8 mouse cellular contexts compared by ENCODE assay signal in genomic region chr8:84011705-84012498, GRCm38 (mm10). TPM values are rescaled to one million over a fixed set of nuclear protein-coding genes. Genes with fewer than 3 reads are reported as not detected.
DNase-seq lines count a peak whose midpoint lies in the region; ATAC-seq lines count a peak whose summit lies in the region.

TSS of gene 2210011C24Rik (minus strand) at chr8:84012171.

- H3K36me3 ChIP-seq in heart, embryonic 15.5 days = no peaks in the 10 kb centered on the region
- no peaks in the 10 kb centered on the region for H3K36me3 ChIP-seq in megakaryocyte, embryonic 14.5 days (replicated peaks; ENCODE audit: low read length)

- no peak for ATAC-seq in heart, embryonic 15.5 days (replicated peaks; ENCODE audit: insufficient number of reproducible peaks, insufficient read depth, low FRiP score, low read depth)

- H3K4me3 ChIP-seq in heart, embryonic 15.5 days = peak within 1 kb of the TSS; percentile 62
- H3K4me3 ChIP-seq in megakaryocyte, embryonic 14.5 days (replicated peaks) = peak within 1 kb of the TSS; percentile 93

- peak within 1 kb of the TSS; percentile 61 for H3K9ac ChIP-seq in heart, embryonic 15.5 days

- no peaks in the 10 kb centered on the region for H3K9me3 ChIP-seq in heart, embryonic 15.5 days (replicated peaks)
- peaks cover 10% of the 10 kb centered on the region for H3K9me3 ChIP-seq in megakaryocyte, embryonic 14.5 days

- H3K4me2 ChIP-seq in heart, embryonic 15.5 days = peak within 1 kb of the TSS; percentile 100

- WGBS in heart, embryonic 15.5 days = 1% methylated on average over 45 of the region's 45 CpGs

- peak; percentile 67 for DNase-seq in CD4-positive helper T cell, adult 2 months (ENCODE audit: low read depth, low spot score)
- peak; percentile 57 for DNase-seq in MN1 (ENCODE audit: low spot score)
- peak; percentile 86 to 89 for DNase-seq in kidney, postnatal 36 days
- DNase-seq in right cerebral cortex, postnatal 25 days = no peak
- DNase-seq in layer of hippocampus, postnatal 14 days (ENCODE audit: low spot score in 2 of 2) = no peak
- no peak for DNase-seq in frontal cortex, postnatal 10 days (ENCODE audit: low spot score in 2 of 2)

- no peak within 1 kb of the TSS for H3K27ac ChIP-seq in heart, embryonic 15.5 days

- H3K27me3 ChIP-seq in heart, embryonic 15.5 days = peaks cover 40% of the 10 kb centered on the region
- H3K27me3 ChIP-seq in megakaryocyte, embryonic 14.5 days (replicated peaks) = peaks cover 53% of the 10 kb centered on the region

- H3K4me1 ChIP-seq in heart, embryonic 15.5 days (replicated peaks) = peaks cover 28% of the 10 kb centered on the region
- H3K4me1 ChIP-seq in megakaryocyte, embryonic 14.5 days = peaks cover 35% of the 10 kb centered on the region

RNA-seq across cellular contexts. Expression of gene 2210011C24Rik, which starts in this region (rescaled TPM):
- polyA plus RNA-seq in heart, embryonic 15.5 days (2015; fragmentation: Nextera tagmentation; extraction: Ambion mirVana) = 0.31 and 0.57 TPM in 2 replicates
- not detected in 2 replicates for polyA plus RNA-seq in megakaryocyte, embryonic 14.5 days (2012; ENCODE audit: insufficient read depth, low replicate concordance)
- total RNA-seq in layer of hippocampus, postnatal 14 days (2021) = 1 to 10 TPM; 2.5 to 2.8 TPM

Comparison
In these comparisons a context has a peak if more than half of its experiments do, and no peak if none do; other contexts are left out.
1. DNase-seq: peak in CD4-positive helper T cell, adult 2 months (single experiment), MN1 (single experiment) and kidney, postnatal 36 days (2 of 2); none in right cerebral cortex, postnatal 25 days (single experiment), layer of hippocampus, postnatal 14 days (0 of 2) and frontal cortex, postnatal 10 days (0 of 2).